13 mouse cellular contexts compared by ENCODE assay signal in the genomic region with DNA sequence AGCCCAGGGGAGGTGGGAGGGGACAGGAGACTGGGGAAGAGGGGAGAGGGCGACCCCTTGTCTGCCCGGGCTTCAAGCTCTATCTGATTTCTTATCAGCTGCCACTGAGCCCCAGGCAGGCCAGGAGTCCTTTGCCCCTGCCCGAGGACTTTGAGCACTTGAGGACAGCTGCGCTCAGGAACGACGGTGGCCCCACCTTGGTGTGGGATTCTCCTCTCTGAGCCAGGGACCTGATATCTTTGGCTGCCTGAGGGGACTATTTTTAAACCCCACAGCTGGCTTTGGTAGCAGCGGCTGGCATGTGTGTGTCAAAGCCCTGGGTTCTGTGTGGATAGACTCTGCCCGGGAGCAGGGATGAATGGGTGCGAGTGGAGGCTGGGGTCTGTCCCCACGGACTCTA. TPM values are rescaled to one million over a fixed set of nuclear protein-coding genes. Genes with fewer than 3 reads are reported as not detected.
A peak's percentile ranks its signal among the peaks of the same experiment; 100 is the strongest.
DNase-seq lines count a peak whose midpoint lies in the region; ATAC-seq and TF ChIP-seq lines count a peak whose summit lies in the region.
"Had no signal": no experiment of that assay in that cellular context is flagged by ENCODE, and none has a peak within 500 bp of the region (broad histone marks: within the 10 kb centered on the region; RNA-seq: fewer than 3 reads in every experiment).

No protein-coding gene starts in this region.

- no peaks in the 10 kb centered on the region for H3K9me3 ChIP-seq in midbrain, embryonic 10.5 days (replicated peaks)
- H3K9me3 ChIP-seq in midbrain, embryonic 15.5 days, result no peaks in the 10 kb centered on the region
- no peaks in the 10 kb centered on the region for H3K9me3 ChIP-seq in heart, embryonic 16.5 days (replicated peaks; ENCODE audit: control insufficient read depth, low read length)
- H3K9me3 ChIP-seq: hindbrain, embryonic 15.5 days had no signal

- 73% methylated on average over 10 of the region's 10 CpGs for WGBS in midbrain, embryonic 10.5 days
- WGBS in midbrain, embryonic 15.5 days, result 73% methylated on average over 10 of the region's 10 CpGs
- WGBS in heart, embryonic 16.5 days, result 13% methylated on average over 10 of the region's 10 CpGs

- 0 out of 2 replicates have a peak, but pooled peaks cover 5% of the 10 kb centered on the region for H3K27me3 ChIP-seq in midbrain, embryonic 10.5 days (ENCODE audit: low read depth, poor library complexity, severe bottlenecking)
- no peaks in the 10 kb centered on the region for H3K27me3 ChIP-seq in midbrain, embryonic 15.5 days (replicated peaks)
- no peaks in the 10 kb centered on the region for H3K27me3 ChIP-seq in heart, embryonic 16.5 days (ENCODE audit: control insufficient read depth, insufficient read depth, low read length)
- peaks cover 5% of the 10 kb centered on the region for H3K27me3 ChIP-seq in myocyte (ENCODE audit: control insufficient read depth, insufficient read depth, insufficient read length)
- H3K27me3 ChIP-seq: hindbrain, embryonic 15.5 days had no signal

- H3ac ChIP-seq in myocyte (ENCODE audit: control insufficient read depth, insufficient read length), result no peak overlapping the region

- H3K4me3 ChIP-seq in midbrain, embryonic 10.5 days, result no peak overlapping the region
- no peak overlapping the region for H3K4me3 ChIP-seq in midbrain, embryonic 15.5 days
- H3K4me3 ChIP-seq in heart, embryonic 16.5 days (ENCODE audit: low read length), result no peak overlapping the region
- no peak overlapping the region for H3K4me3 ChIP-seq in myocyte
- H3K4me3 ChIP-seq: hindbrain, embryonic 15.5 days; left cerebral cortex, adult 2 months had no signal

- H3K79me2 ChIP-seq in myocyte (ENCODE audit: control insufficient read depth, insufficient read depth), result no peaks in the 10 kb centered on the region

- no peak for ATAC-seq in midbrain, embryonic 15.5 days (replicated peaks)
- peak; percentile 49 for ATAC-seq in heart, embryonic 16.5 days (replicated peaks; ENCODE audit: extremely low read depth, insufficient read depth, low FRiP score)
- no peak for ATAC-seq in megakaryocyte progenitor cell, adult 5-6 weeks (replicated peaks; ENCODE audit: poor library complexity)
- ATAC-seq: forebrain, embryonic 14.5 days; midbrain, embryonic 16.5 days had no signal

- no peak for DNase-seq in midbrain, embryonic 10.5 days (ENCODE audit: low spot score)
- DNase-seq in heart, adult 18-20 months, result peak; percentile 57 to 74
- no peak for DNase-seq in left cerebral cortex, adult 18-20 months (ENCODE audit: low spot score in 2 of 2)
- DNase-seq: adrenal gland, postnatal 36 days; cerebellum, adult 9-10 months had no signal

- peak overlapping the region; percentile 34 for H3K27ac ChIP-seq in midbrain, embryonic 10.5 days (replicated peaks)
- H3K27ac ChIP-seq in midbrain, embryonic 15.5 days, result no peak overlapping the region
- peak overlapping the region; percentile 77 for H3K27ac ChIP-seq in heart, embryonic 16.5 days (ENCODE audit: low read length)
- H3K27ac ChIP-seq: hindbrain, embryonic 15.5 days; left cerebral cortex, adult 2 months had no signal

- no peak overlapping the region for H3K9ac ChIP-seq in midbrain, embryonic 15.5 days
- H3K9ac ChIP-seq in heart, embryonic 16.5 days (ENCODE audit: low read length), result peak overlapping the region; percentile 4; the same call in 1 of the 2 replicates
- H3K9ac ChIP-seq: hindbrain, embryonic 15.5 days had no signal

- H3K4me2 ChIP-seq in midbrain, embryonic 15.5 days, result no peak overlapping the region
- peak overlapping the region; percentile 37 for H3K4me2 ChIP-seq in heart, embryonic 16.5 days (ENCODE audit: low read depth, low read length)
- peak overlapping the region; percentile 48 for H3K4me2 ChIP-seq in myocyte (ENCODE audit: low read depth)
- H3K4me2 ChIP-seq: hindbrain, embryonic 15.5 days had no signal

- H3K4me1 ChIP-seq in midbrain, embryonic 10.5 days, result peaks cover 39% of the 10 kb centered on the region
- H3K4me1 ChIP-seq in midbrain, embryonic 15.5 days, result no peaks in the 10 kb centered on the region
- H3K4me1 ChIP-seq in heart, embryonic 16.5 days (ENCODE audit: control insufficient read depth, insufficient read depth, low read length), result peaks cover 47% of the 10 kb centered on the region
- H3K4me1 ChIP-seq: hindbrain, embryonic 15.5 days had no signal

- H3K36me3 ChIP-seq in midbrain, embryonic 10.5 days, result no peaks in the 10 kb centered on the region
- H3K36me3 ChIP-seq in midbrain, embryonic 15.5 days (replicated peaks), result no peaks in the 10 kb centered on the region
- H3K36me3 ChIP-seq in heart, embryonic 16.5 days (ENCODE audit: control insufficient read depth, insufficient read depth), result no peaks in the 10 kb centered on the region
- H3K36me3 ChIP-seq in myocyte (ENCODE audit: control insufficient read depth, insufficient read depth), result no peaks in the 10 kb centered on the region
- H3K36me3 ChIP-seq: hindbrain, embryonic 15.5 days had no signal

- no peak for TF ChIP-seq POLR2A in myocyte (IDR thresholded peaks at IDR 0.05; ENCODE audit: insufficient read length, low read depth)

TF ChIP-seq in myocyte, 11 proteins besides CTCF, POLR2A, EP300 and RAD21:
- TF ChIP-seq E2F4 (IDR thresholded peaks at IDR 0.05; ENCODE audit: insufficient read depth) (no peak), MAX (IDR thresholded peaks at IDR 0.05; ENCODE audit: low read depth) (no peak), TCF3 (IDR thresholded peaks at IDR 0.05; ENCODE audit: insufficient read length, low read depth) (peak; percentile 51), MYOD1 (IDR thresholded peaks at IDR 0.05; ENCODE audit: control insufficient read depth in 1 of 3, insufficient read length in 2 of 3, low read depth in 2 of 3) (peak; percentile 43 to 93 (median 73)), USF1 (IDR thresholded peaks at IDR 0.05; ENCODE audit: low read depth) (no peak), CEBPB (IDR thresholded peaks at IDR 0.05; ENCODE audit: insufficient read depth, poor library complexity, severe bottlenecking) (no peak), POLR2AphosphoS2 (IDR thresholded peaks at IDR 0.05; ENCODE audit: insufficient read length, low read depth) (no peak), MYOG (IDR thresholded peaks at IDR 0.05; ENCODE audit: control insufficient read depth in 1 of 3, insufficient read depth in 1 of 3, insufficient read length in 2 of 3, low read depth in 2 of 3) (peak; percentile 63 to 93 (median 82)), SRF (IDR thresholded peaks at IDR 0.05; ENCODE audit: control insufficient read depth, insufficient read length, low read depth) (no peak), REST (IDR thresholded peaks at IDR 0.05; ENCODE audit: insufficient read depth, insufficient read length) (no peak), TCF12 (IDR thresholded peaks at IDR 0.05; ENCODE audit: insufficient read depth, poor library complexity, severe bottlenecking) (peak; percentile 79)
TF ChIP-seq in myocyte: peak in this region for 4.

RNA-seq across cellular contexts. Expression of a gene that starts 37.3 kb away (rescaled TPM):
- polyA plus RNA-seq in midbrain, embryonic 10.5 days (2016; fragmentation: Nextera tagmentation; extraction: Ambion mirVana), result 94.6 and 107 TPM in 2 replicates
- polyA plus RNA-seq in midbrain, embryonic 15.5 days (2015; fragmentation: Nextera tagmentation; extraction: Ambion mirVana), result 13.8 and 16.3 TPM in 2 replicates
- total RNA-seq in heart, adult 18-20 months (2021), result 100 to 1,000 TPM; 171 to 173 TPM
- 130 and 146 TPM in 2 replicates for polyA plus RNA-seq in heart, embryonic 16.5 days (2015; fragmentation: Nextera tagmentation; extraction: Ambion mirVana)
- 124 TPM for polyA plus RNA-seq in myocyte (2012; fragmentation: generic; extraction: Trizol)
- 1 to 10 TPM; 3.4 to 3.9 TPM for total RNA-seq in left cerebral cortex, adult 18-20 months (2021)
- 130 and 153 TPM in 2 replicates for total RNA-seq in megakaryocyte progenitor cell, adult 5-6 weeks (2015)
- total RNA-seq in megakaryocyte progenitor cell, adult 5-6 weeks (2017), result 50.3 and 55.9 TPM in 2 replicates

RNA-seq across cellular contexts. Expression of a gene that starts 57.7 kb away (rescaled TPM):
- polyA plus RNA-seq in midbrain, embryonic 10.5 days (2016; fragmentation: Nextera tagmentation; extraction: Ambion mirVana), result 155 and 169 TPM in 2 replicates
- 118 and 126 TPM in 2 replicates for polyA plus RNA-seq in midbrain, embryonic 15.5 days (2015; fragmentation: Nextera tagmentation; extraction: Ambion mirVana)
- total RNA-seq in heart, adult 18-20 months (2021), result 10 to 100 TPM; 21.5 to 21.8 TPM
- polyA plus RNA-seq in heart, embryonic 16.5 days (2015; fragmentation: Nextera tagmentation; extraction: Ambion mirVana), result 95.8 and 103 TPM in 2 replicates
- 68.4 TPM for polyA plus RNA-seq in myocyte (2012; fragmentation: generic; extraction: Trizol)
- 10 to 100 TPM; 55.2 to 61.0 TPM for total RNA-seq in left cerebral cortex, adult 18-20 months (2021)
- total RNA-seq in megakaryocyte progenitor cell, adult 5-6 weeks (2015), result 121 and 128 TPM in 2 replicates
- 72.9 and 76.3 TPM in 2 replicates for total RNA-seq in megakaryocyte progenitor cell, adult 5-6 weeks (2017)

Comparison
In these comparisons a context has a peak if more than half of its experiments do, and no peak if none do; other contexts are left out.
1. DNase-seq: peak in heart, adult 18-20 months (2 of 2); none in midbrain, embryonic 10.5 days (single experiment) and left cerebral cortex, adult 18-20 months (0 of 2).